Mouse (Mus musculus) lung, adult 2 months (tissue): ENCODE measurements at regions not wholly inside any gene's neighbourhood (a gene's known extent, or its start where the extent isn't known, plus 50 kb on each side); places are given as distances from the start of the nearest gene placed in this dataset.

Experiments
- DNase-seq: peaks from one replicate; pipeline ENCODE4 v3.0.0; 2022
- H3K4me1 ChIP-seq: fragments of 200-500 bp; 2 replicates; pipeline ENCODE4 v1.6.1; 2011; ENCODE audit warnings: low read length; ENCODE audit not compliant: control insufficient read depth, insufficient read depth
- H3K4me3 ChIP-seq: fragments of 200-500 bp; replicated peaks from 2 replicates; pipeline ENCODE3; 2011; ENCODE audit warnings: low read depth, mild to moderate bottlenecking, control low read depth, low read length; ENCODE audit errors: extremely low read depth
- CTCF ChIP-seq: fragments of 200-500 bp; IDR thresholded peaks from 2 replicates; pipeline ENCODE4 v1.5.1; 2011; ENCODE audit warnings: mild to moderate bottlenecking, low read length, control low read depth; ENCODE audit not compliant: insufficient read depth
- POLR2A ChIP-seq: fragments of 200-500 bp; IDR thresholded peaks from 2 replicates; pipeline ENCODE4 v1.6.1; 2011; ENCODE audit warnings: low read depth, mild to moderate bottlenecking, control low read depth, low read length, borderline replicate concordance; ENCODE audit errors: extremely low read depth
- WGBS: fragments of 180-500 bp; shearing (Covaris S2); methylation state at CpG from one replicate; pipeline ENCODE4 v1.1.7; 2018; 5-methylcytosine and 5-hydroxymethylcytosine counted together

DNA sequence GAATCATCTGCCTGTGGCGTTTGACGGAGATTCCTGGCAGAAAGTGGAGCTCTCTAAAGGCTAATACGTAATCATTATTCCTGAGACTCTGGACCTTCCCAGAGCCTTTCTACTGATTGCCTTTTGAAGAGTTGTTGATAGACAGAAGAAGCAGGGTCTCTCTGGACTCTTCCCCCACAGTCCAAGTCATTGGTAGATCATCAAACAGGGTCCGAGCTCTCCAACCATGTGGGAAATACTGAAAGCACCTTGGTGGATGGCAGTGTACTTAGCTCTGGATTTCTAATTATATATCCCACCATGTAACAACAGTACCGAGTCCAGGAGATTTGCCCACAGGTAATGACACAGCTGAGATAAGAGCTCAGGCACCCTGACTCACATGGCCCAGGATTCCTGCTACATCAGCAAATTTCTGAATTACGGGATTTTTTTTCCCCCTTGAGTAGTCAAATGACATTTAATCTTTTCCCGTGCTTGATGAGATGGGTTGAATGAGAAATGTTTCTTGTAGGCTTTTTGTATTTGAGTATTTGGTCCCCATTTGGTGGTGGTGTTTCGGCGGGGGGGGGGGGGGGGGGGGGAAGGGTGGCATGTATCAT, 139.1 kb upstream of the Arl4c start:
- WGBS = 82% methylated on average over 9 of the region's 9 CpGs

DNA sequence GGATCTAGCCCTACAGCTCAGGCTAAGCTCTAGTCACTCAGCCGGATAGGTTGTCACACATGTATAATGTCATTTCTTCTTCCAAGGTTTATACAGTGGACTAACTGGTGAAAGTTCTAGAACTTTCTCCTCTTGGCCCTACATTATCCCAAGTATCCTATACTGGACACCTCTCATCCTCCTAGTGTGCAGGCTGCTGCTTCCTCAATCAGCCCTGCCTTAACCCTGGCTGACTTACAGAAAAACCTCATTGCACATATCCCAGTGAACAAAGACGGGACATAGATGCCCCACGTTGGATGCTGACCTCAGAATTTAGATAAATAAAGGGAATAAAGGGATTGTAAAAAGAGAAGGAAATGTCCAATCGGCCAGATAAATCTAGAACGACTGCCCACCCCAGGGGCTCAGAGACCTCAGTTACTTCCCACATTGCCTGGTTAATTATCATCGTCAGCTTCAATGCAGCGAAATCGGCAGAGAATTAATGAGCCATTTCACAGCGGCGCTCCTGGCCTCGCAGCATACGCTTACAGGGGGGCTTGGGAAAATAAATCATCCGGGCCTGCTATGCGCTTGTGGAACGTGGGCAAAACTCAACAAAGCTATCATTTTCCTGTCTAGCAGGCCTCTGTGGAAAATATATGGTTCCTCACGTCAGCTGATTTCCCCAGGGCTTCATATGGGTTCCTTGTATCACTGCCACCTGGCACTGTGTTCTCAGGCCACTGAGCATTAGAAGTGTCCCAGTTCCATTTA, 145.5 kb upstream of the Arl4c start:
- no peak for DNase-seq
- no peak overlapping the region for H3K4me3 ChIP-seq
- TF ChIP-seq CTCF = no peak
- no peaks in the 10 kb centered on the region for H3K4me1 ChIP-seq
- 79% methylated on average over 16 of the region's 16 CpGs for WGBS

More for the DNA sequence above, 139.1 kb upstream of the Arl4c start:
- Histone ChIP-seq H3K4me1 (no peaks in the 10 kb centered on the region), H3K4me3 (no peak overlapping the region)
- TF ChIP-seq CTCF = no peak
- no peak for TF ChIP-seq POLR2A
- no peak for DNase-seq

DNA sequence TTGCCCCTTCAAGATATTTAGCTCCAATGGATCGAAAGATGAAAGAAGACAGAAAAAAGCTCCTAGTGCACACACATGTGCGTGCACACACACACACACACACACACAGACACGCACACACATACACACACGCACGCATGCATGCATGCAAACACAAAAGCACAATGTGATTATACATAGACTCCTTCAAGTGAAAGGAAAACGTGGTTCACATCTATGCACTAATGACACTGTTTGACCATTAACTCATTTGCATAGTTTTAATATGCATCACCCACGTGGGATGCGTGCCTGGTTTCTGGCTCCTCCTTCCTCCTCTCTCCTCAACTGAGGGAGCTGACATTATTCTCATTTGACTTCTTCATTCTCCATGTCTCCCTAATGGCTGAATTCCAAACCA, 146.2 kb upstream of the Arl4c start:
- Histone ChIP-seq H3K4me3 (no peak overlapping the region), H3K4me1 (no peaks in the 10 kb centered on the region)
- no peak for DNase-seq
- TF ChIP-seq CTCF (no peak), POLR2A (no peak)
- WGBS = 83% methylated on average over 8 of the region's 8 CpGs

GRCm38 (mm10) chr1:88849421-88849820, 147.4 kb upstream of the Arl4c start:
- WGBS = 86% methylated on average over 5 of the region's 5 CpGs
- H3K4me3 ChIP-seq = no peak overlapping the region

GRCm38 (mm10) chr1:88851931-88852330, 149.9 kb upstream of the Arl4c start:
- no peak for DNase-seq

More at GRCm38 (mm10) chr1:88849421-88849820, 147.4 kb upstream of the Arl4c start:
- TF ChIP-seq CTCF (no peak), POLR2A (no peak)
- no peak for DNase-seq
- no peaks in the 10 kb centered on the region for H3K4me1 ChIP-seq

DNA sequence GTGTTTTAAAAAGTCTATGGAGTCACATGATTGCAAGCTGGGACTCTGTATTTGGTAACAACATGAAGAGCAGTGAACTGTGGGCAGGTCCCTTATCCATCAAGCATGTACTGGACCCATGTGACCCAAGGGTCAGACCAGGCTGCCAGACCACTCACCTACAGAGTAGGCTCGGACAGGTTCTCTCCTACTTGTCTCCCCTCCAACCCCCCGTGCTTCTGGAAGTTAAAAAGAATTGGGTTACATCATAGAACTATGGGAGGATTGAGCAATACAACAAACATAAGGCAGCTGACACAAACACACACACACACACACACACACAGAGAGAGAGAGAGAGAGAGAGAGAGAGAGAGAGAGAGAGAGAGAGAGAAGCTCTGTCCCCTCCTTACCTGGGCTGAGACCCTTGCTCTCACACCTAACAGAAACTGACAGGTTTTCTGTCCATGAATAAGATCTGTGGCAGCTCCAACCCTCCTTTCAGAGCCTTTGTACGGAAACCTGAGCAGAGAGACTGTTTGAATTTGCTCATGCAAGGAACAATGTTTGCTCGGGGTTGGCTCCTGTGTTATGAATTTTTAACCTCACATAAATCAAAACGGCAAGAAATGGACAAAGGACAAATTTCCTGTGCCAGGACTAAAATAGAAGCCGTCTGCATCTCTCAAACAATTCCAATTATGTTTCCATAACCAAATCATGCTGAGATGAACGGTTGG, 159.0 kb upstream of the Arl4c start:
- no peak for TF ChIP-seq CTCF
- TF ChIP-seq POLR2A = no peak
- Histone ChIP-seq H3K4me3 (no peak overlapping the region), H3K4me1 (peaks cover 9% of the 10 kb centered on the region)
- 16% methylated on average over 7 of the region's 7 CpGs for WGBS
- DNase-seq = no peak

More at GRCm38 (mm10) chr1:88851931-88852330, 149.9 kb upstream of the Arl4c start:
- Histone ChIP-seq H3K4me3 (no peak overlapping the region), H3K4me1 (no peaks in the 10 kb centered on the region)
- TF ChIP-seq CTCF (no peak), POLR2A (no peak)
- 85% methylated on average over 5 of the region's 5 CpGs for WGBS

DNA sequence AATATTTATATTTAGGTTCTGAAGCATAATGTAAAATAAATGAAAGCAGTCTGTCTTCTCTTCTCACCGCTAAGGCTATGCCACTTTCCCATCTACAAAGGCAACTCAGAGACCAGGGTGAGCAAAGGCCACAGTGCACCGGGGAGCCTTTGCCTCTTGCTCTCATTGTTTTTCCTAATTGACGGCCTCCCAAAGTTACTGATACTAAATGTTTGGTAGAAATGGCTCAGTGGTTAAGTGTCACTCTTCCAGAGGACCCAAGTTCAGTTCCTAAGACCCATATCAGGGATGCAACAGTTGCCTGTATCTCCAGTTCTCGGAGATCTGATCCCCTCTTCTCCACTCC, 159.5 kb upstream of the Arl4c start:
- TF ChIP-seq CTCF (no peak), POLR2A (no peak)
- Histone ChIP-seq H3K4me1 (peaks cover 9% of the 10 kb centered on the region), H3K4me3 (no peak overlapping the region)
- WGBS = 59% methylated on average over 4 of the region's 4 CpGs
- no peak for DNase-seq

GRCm38 (mm10) chr1:88865436-88865835, 163.4 kb upstream of the Arl4c start:
- H3K4me1 ChIP-seq = peaks cover 9% of the 10 kb centered on the region
- H3K4me3 ChIP-seq = no peak overlapping the region
- 34% methylated on average over 6 of the region's 6 CpGs for WGBS
- TF ChIP-seq CTCF (no peak), POLR2A (no peak)
- no peak for DNase-seq

GRCm38 (mm10) chr1:88866571-88866970, 164.6 kb upstream of the Arl4c start:
- Histone ChIP-seq H3K4me3 (no peak overlapping the region), H3K4me1 (peaks cover under 1% of the 10 kb centered on the region; the same call in 1 of the 2 replicates)
- no peak for DNase-seq
- no peak for TF ChIP-seq CTCF
- no peak for TF ChIP-seq POLR2A
- 94% methylated on average over 2 of the region's 2 CpGs for WGBS
